Mouse (Mus musculus) splenic B cell, adult 2 months (primary cell): ENCODE measurements at regions not wholly inside any gene's neighbourhood (a gene's known extent, or its start where the extent isn't known, plus 50 kb on each side); places are given as distances from the start of the nearest gene placed in this dataset.

Source experiments
- DNase-seq: peaks from one replicate; pipeline ENCODE4 v3.0.0-alpha.2; 2011; ENCODE audit warnings: low read depth, low spot score
- H3K27me3 ChIP-seq: 2 replicates; pipeline ENCODE4 v1.6.1; 2012; ENCODE audit warnings: mild to moderate bottlenecking, low read length, moderate library complexity, mixed read lengths; ENCODE audit not compliant: control insufficient read depth, poor library complexity, insufficient read depth, severe bottlenecking
- H3K36me3 ChIP-seq: 2 replicates; pipeline ENCODE4 v1.6.1; 2012; ENCODE audit warnings: mild to moderate bottlenecking, low read length, moderate library complexity, mixed read lengths; ENCODE audit not compliant: control insufficient read depth, poor library complexity, insufficient read depth, severe bottlenecking

- no peak for DNase-seq
- Histone ChIP-seq H3K36me3 (no peaks in the 10 kb centered on the region), H3K27me3 (no peaks in the 10 kb centered on the region)
Observed at GRCm38 (mm10) chr10:17333676-17334075, 389.3 kb upstream of the Cited2 start.

- DNase-seq = no peak
- H3K27me3 ChIP-seq = no peaks in the 10 kb centered on the region
- H3K36me3 ChIP-seq = no peaks in the 10 kb centered on the region
Observed at GRCm38 (mm10) chr10:17337217-17337616, 385.8 kb upstream of the Cited2 start.

- no peaks in the 10 kb centered on the region for H3K36me3 ChIP-seq
- no peaks in the 10 kb centered on the region for H3K27me3 ChIP-seq
- DNase-seq = no peak
Observed at GRCm38 (mm10) chr10:17343829-17344228, 379.2 kb upstream of the Cited2 start.

- Histone ChIP-seq H3K27me3 (no peaks in the 10 kb centered on the region), H3K36me3 (no peaks in the 10 kb centered on the region)
- no peak for DNase-seq
Observed at GRCm38 (mm10) chr10:17352202-17352994, 370.6 kb upstream of the Cited2 start.

- Histone ChIP-seq H3K27me3 (no peaks in the 10 kb centered on the region), H3K36me3 (no peaks in the 10 kb centered on the region)
- DNase-seq = no peak
Observed at GRCm38 (mm10) chr10:17355476-17355875, 367.5 kb upstream of the Cited2 start.

- no peak for DNase-seq
- Histone ChIP-seq H3K27me3 (no peaks in the 10 kb centered on the region), H3K36me3 (no peaks in the 10 kb centered on the region)
Observed at GRCm38 (mm10) chr10:17356041-17356440, 367.0 kb upstream of the Cited2 start.

GRCm38 (mm10) chr10:17362643-17363042, 360.4 kb upstream of the Cited2 start:
- DNase-seq = no peak
- H3K36me3 ChIP-seq = no peaks in the 10 kb centered on the region
- no peaks in the 10 kb centered on the region for H3K27me3 ChIP-seq

GRCm38 (mm10) chr10:17366042-17366740, 356.8 kb upstream of the Cited2 start:
- no peaks in the 10 kb centered on the region for H3K27me3 ChIP-seq
- no peaks in the 10 kb centered on the region for H3K36me3 ChIP-seq
- DNase-seq = no peak

GRCm38 (mm10) chr10:17367026-17367425, 356.0 kb upstream of the Cited2 start:
- H3K27me3 ChIP-seq = no peaks in the 10 kb centered on the region
- no peaks in the 10 kb centered on the region for H3K36me3 ChIP-seq
- no peak for DNase-seq

- H3K27me3 ChIP-seq = no peaks in the 10 kb centered on the region
- DNase-seq = no peak
- no peaks in the 10 kb centered on the region for H3K36me3 ChIP-seq
Observed at GRCm38 (mm10) chr10:17367430-17367829, 355.6 kb upstream of the Cited2 start.

GRCm38 (mm10) chr10:17368636-17369035, 354.4 kb upstream of the Cited2 start:
- no peaks in the 10 kb centered on the region for H3K36me3 ChIP-seq
- DNase-seq = no peak

GRCm38 (mm10) chr10:17372905-17373304, 350.1 kb upstream of the Cited2 start:
- H3K27me3 ChIP-seq = no peaks in the 10 kb centered on the region
- H3K36me3 ChIP-seq = no peaks in the 10 kb centered on the region
- DNase-seq = no peak

More at GRCm38 (mm10) chr10:17368636-17369035, 354.4 kb upstream of the Cited2 start:
- H3K27me3 ChIP-seq = no peaks in the 10 kb centered on the region

GRCm38 (mm10) chr10:17374047-17374446, 349.0 kb upstream of the Cited2 start:
- DNase-seq = no peak
- Histone ChIP-seq H3K27me3 (no peaks in the 10 kb centered on the region), H3K36me3 (no peaks in the 10 kb centered on the region)

- no peak for DNase-seq
- no peaks in the 10 kb centered on the region for H3K36me3 ChIP-seq
- H3K27me3 ChIP-seq = no peaks in the 10 kb centered on the region
Observed at GRCm38 (mm10) chr10:17382990-17383389, 340.0 kb upstream of the Cited2 start.

- Histone ChIP-seq H3K36me3 (no peaks in the 10 kb centered on the region), H3K27me3 (no peaks in the 10 kb centered on the region)
- no peak for DNase-seq
Observed at GRCm38 (mm10) chr10:17385181-17385580, 337.8 kb upstream of the Cited2 start.
